Mouse (Mus musculus) heart, adult 2 months (tissue): ENCODE data around the gene Cd69.

Experiments used
- CTCF ChIP-seq: fragments of 200-600 bp; IDR thresholded peaks from 2 replicates; pipeline ENCODE4 v1.8.1; 2022; ENCODE audit warnings: antibody characterized with exemption, mild to moderate bottlenecking, moderate library complexity
- EP300 ChIP-seq: fragments of 200-500 bp; IDR thresholded peaks from 2 replicates; pipeline ENCODE4 v1.6.1; 2011; ENCODE audit warnings: low read depth, low read length, control low read depth; ENCODE audit not compliant: insufficient read depth
- POLR2A ChIP-seq: fragments of 200-500 bp; IDR thresholded peaks from 2 replicates; pipeline ENCODE4 v1.6.1; 2011; ENCODE audit warnings: mild to moderate bottlenecking, low read depth, low read length, control low read depth; ENCODE audit not compliant: insufficient read depth

DNA sequence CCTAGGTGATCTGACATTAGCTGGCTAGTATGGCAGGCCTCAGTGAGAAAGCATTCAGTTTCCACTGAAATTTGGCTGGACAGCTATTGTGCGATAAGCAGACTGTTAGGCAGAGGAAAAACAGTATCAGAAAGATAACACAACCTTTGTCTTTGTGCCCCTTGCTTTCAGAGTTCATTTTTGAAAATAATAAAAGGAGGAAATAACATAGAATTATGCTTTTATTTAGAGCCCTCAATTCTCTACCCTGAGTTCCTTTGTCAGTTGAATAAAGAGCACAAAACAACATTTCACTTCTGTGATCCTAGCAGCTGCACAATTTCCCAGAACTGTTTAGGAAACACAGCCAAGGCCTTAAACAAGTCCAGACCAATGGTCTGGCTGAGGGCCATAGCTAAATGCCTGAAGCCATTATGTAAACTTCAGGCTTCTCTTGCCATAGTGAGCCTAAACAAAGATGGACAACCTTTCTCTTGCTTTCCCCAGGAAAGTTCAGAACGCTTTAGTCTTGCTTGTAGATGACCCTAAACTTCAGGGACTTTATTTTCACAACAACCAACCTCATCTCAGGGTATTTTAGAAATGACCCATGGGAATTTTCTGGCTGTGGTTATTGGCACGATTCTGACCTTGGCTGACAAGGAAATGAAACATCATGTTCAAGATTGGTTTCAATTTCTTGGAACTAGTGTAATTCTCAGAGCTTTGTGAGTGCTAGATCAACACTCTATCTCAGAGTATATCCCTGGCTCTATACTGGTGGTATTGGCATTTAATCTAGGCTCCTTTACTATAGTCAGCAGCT, 45.3 kb downstream of the Cd69 start:
- TF ChIP-seq CTCF (no peak), POLR2A (peak; percentile 47; the same call in 1 of the 2 replicates), EP300 (0 out of 2 replicates have a peak, but pooled peaks have one; percentile 17)
